Mouse (Mus musculus) cerebellum, adult 11 months (tissue): Measurements from ENCODE around the gene Fbxl13.

Experiments used
- DNase-seq: peaks from one replicate; pipeline ENCODE4 v3.0.0; 2022

The Fbxl13 gene

GRCm38 (mm10) chr5:21572764-21573416 is 72.5 kb downstream of the Fbxl13 start:
- no peak for DNase-seq

GRCm38 (mm10) chr5:21567784-21568183 is 77.7 kb downstream of the Fbxl13 start:
- DNase-seq = no peak

- DNase-seq = no peak
These were observed 79.9 kb downstream of the Fbxl13 start for GRCm38 (mm10) chr5:21565392-21566065.

GRCm38 (mm10) chr5:21563936-21564335 is 81.5 kb downstream of the Fbxl13 start:
- DNase-seq = no peak

- DNase-seq = no peak
These were observed 88.9 kb downstream of the Fbxl13 start for GRCm38 (mm10) chr5:21556502-21556901.

GRCm38 (mm10) chr5:21554732-21555131 is 90.7 kb downstream of the Fbxl13 start:
- DNase-seq = no peak

- no peak for DNase-seq
These were observed 91.7 kb downstream of the Fbxl13 start for GRCm38 (mm10) chr5:21553685-21554084.

GRCm38 (mm10) chr5:21547005-21547404 is 98.4 kb downstream of the Fbxl13 start:
- no peak for DNase-seq

- no peak for DNase-seq
These were observed 99.6 kb downstream of the Fbxl13 start for GRCm38 (mm10) chr5:21545786-21546185.

- DNase-seq = no peak
These were observed 100.2 kb downstream of the Fbxl13 start for GRCm38 (mm10) chr5:21545227-21545626.

- no peak for DNase-seq
These were observed 100.6 kb downstream of the Fbxl13 start for GRCm38 (mm10) chr5:21544821-21545220.

GRCm38 (mm10) chr5:21543409-21544201 is 101.8 kb downstream of the Fbxl13 start, which contains the start of gene Lrrc17:
Gene Lrrc17, plus strand, starts transcription at chr5:21543559.
- DNase-seq = no peak

GRCm38 (mm10) chr5:21542226-21542625 is 103.2 kb downstream of the Fbxl13 start:
- DNase-seq = no peak

GRCm38 (mm10) chr5:21532921-21533320 is 112.5 kb downstream of the Fbxl13 start:
- no peak for DNase-seq

GRCm38 (mm10) chr5:21532126-21532525 is 113.3 kb downstream of the Fbxl13 start:
- no peak for DNase-seq

- DNase-seq = no peak
These were observed 116.2 kb downstream of the Fbxl13 start for GRCm38 (mm10) chr5:21529110-21529720.

- DNase-seq = no peak
These were observed 117.2 kb downstream of the Fbxl13 start for GRCm38 (mm10) chr5:21528068-21528842.

GRCm38 (mm10) chr5:21527488-21527911 is 117.9 kb downstream of the Fbxl13 start:
- DNase-seq = no peak

GRCm38 (mm10) chr5:21526835-21527485 is 118.5 kb downstream of the Fbxl13 start:
- no peak for DNase-seq

GRCm38 (mm10) chr5:21519166-21519565 is 126.3 kb downstream of the Fbxl13 start:
- no peak for DNase-seq

- no peak for DNase-seq
These were observed 127.2 kb downstream of the Fbxl13 start for GRCm38 (mm10) chr5:21518207-21518606.

- DNase-seq = no peak
These were observed 127.9 kb downstream of the Fbxl13 start for GRCm38 (mm10) chr5:21517562-21517961.
